Mouse (Mus musculus) intestine, embryonic 16.5 days (tissue): ENCODE measurements around the gene Tecr. TPM values are rescaled to one million over a fixed set of nuclear protein-coding genes. Genes with fewer than 3 reads are reported as not detected.

Experiments used
- ATAC-seq: fragments of 200-750 bp; cut with Nextera tagmentation; 2 replicates; pipeline ENCODE4 v1.8.0; 2017; ENCODE audit warnings: moderate TSS enrichment, moderate library complexity
- H3K27ac ChIP-seq: fragments of 300-500 bp; sonication (generic); 2 replicates; pipeline ENCODE4 v1.5.1; 2014; ENCODE audit warnings: mild to moderate bottlenecking, low read length
- H3K27me3 ChIP-seq: fragments of 300-500 bp; sonication (generic); replicated peaks from 2 replicates; pipeline ENCODE4 v1.6.1; 2014; ENCODE audit warnings: low read length, control low read depth, mixed read lengths; ENCODE audit not compliant: control insufficient read depth, insufficient read depth
- H3K36me3 ChIP-seq: fragments of 300-500 bp; sonication (generic); 2 replicates; pipeline ENCODE4 v1.6.1; 2014; ENCODE audit warnings: low read length, control low read depth; ENCODE audit not compliant: control insufficient read depth, insufficient read depth
- H3K4me1 ChIP-seq: fragments of 300-500 bp; sonication (generic); 2 replicates; pipeline ENCODE4 v1.6.1; 2014; ENCODE audit warnings: low read length, control low read depth, mixed read lengths; ENCODE audit not compliant: control insufficient read depth, insufficient read depth
- H3K4me2 ChIP-seq: fragments of 300-500 bp; sonication (generic); 2 replicates; pipeline ENCODE4 v1.6.1; 2014; ENCODE audit warnings: low read depth, low read length, control low read depth
- H3K4me3 ChIP-seq: fragments of 300-500 bp; sonication (generic); 2 replicates; pipeline ENCODE4 v1.5.1; 2014; ENCODE audit warnings: mild to moderate bottlenecking, low read length
- H3K9ac ChIP-seq: fragments of 300-500 bp; sonication (generic); 2 replicates; pipeline ENCODE4 v1.6.1; 2014; ENCODE audit warnings: low read depth, low read length
- H3K9me3 ChIP-seq: fragments of 300-500 bp; sonication (generic); 2 replicates; pipeline ENCODE4 v1.6.1; 2016; ENCODE audit warnings: low read length, control low read depth; ENCODE audit not compliant: control insufficient read depth
- WGBS: fragments of 180-500 bp; shearing (Covaris S2); extraction: QIAGEN DNeasy Blood & Tissue Kit; methylation state at CpG from one replicate; pipeline ENCODE4 v1.1.7; 2014; 5-methylcytosine and 5-hydroxymethylcytosine counted together
- polyA plus RNA-seq: library from polyadenylated mRNA; unstranded; fragments of >200 nt; fragmentation: Nextera tagmentation; extraction: Ambion mirVana; gene quantifications from 2 replicates; pipeline ENCODE4 v1.2.1, GENCODE M21; 2015

The Tecr gene
- polyA plus RNA-seq, 1 experiment from 2014 or later: 691 TPM

DNA sequence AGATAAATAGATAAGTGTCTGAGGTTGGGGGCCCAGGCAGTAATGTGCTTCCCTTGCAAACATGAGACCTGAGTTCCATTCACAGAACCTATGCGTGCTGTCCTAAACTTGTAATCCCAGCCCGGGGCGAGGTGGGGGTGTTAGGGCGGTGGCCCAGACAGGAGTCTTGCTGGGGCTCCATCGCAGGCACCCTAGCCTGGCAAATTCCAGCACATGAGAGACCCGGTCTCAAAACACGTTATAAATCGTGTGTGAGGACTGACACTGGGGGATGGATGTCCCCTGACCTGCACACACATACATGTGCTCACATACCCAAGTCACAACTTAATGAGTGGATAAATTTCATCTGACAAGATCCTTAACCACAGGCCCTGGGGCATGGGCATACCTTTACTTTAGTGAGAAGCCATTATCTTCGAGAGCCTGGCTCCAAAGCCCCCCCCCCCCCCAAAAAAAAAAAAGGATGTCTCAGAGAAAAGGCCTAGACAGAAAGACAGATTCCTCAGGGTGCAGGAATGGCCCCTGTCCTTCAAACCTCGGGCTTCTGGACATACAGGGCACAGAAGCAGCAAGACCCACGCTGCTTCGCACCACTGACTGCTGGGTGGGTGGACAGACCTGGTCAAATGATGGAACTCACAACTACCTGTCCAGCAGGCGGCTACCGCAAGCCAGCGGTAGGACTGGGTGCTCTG lies 14.1 kb upstream of the Tecr start:
- Histone ChIP-seq H3K36me3 (no peaks in the 10 kb centered on the region), H3K4me3 (peak overlapping the region; percentile 42), H3K27ac (no peak overlapping the region), H3K9me3 (no peaks in the 10 kb centered on the region), H3K9ac (peak overlapping the region; percentile 60; the same call in 1 of the 2 replicates), H3K27me3 (no peaks in the 10 kb centered on the region), H3K4me2 (peak overlapping the region; percentile 80), H3K4me1 (peaks cover 2% of the 10 kb centered on the region; the same call in 1 of the 2 replicates)
- no peak; the same call in 1 of the 2 replicates for ATAC-seq
- 51% methylated on average over 15 of the region's 15 CpGs for WGBS

DNA sequence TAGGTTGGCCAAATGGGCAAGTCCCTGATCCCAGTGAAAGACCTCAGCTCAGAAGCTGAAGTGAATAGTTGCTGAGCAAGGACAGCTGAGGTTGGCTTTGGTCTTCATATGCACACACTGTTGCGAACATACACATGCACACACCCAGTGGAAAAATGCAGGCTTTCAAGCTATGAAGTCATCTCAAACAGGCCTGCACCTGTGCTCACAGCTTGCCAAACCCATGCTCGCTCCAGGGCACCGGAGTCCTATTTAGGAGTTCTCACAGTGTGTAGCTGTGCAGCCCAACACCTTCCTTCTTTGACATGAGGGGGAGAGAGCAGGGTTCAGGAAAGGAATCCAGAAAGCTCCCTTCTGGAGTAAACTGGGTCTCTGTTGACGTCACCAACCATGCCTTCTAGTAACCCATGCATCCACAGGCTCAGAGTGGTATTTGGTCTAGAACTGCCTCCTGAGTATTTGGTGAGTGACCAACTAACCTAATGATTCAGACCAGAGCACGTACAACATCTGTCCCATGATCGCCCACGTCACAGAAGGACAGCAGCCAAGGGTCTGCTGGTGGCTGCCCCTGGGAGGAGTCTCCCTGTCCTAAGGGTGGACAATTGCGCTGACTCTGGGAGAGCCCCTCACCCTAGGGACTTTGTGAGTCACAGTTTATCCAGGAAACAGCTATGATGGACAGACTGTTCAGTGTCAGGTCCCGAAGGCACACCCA lies 12.0 kb upstream of the Tecr start:
- Histone ChIP-seq H3K27me3 (no peaks in the 10 kb centered on the region), H3K36me3 (no peaks in the 10 kb centered on the region), H3K9ac (no peak overlapping the region), H3K4me1 (peaks cover 2% of the 10 kb centered on the region; the same call in 1 of the 2 replicates), H3K27ac (no peak overlapping the region), H3K9me3 (no peaks in the 10 kb centered on the region), H3K4me3 (no peak overlapping the region), H3K4me2 (no peak overlapping the region)
- 85% methylated on average over 9 of the region's 9 CpGs for WGBS
- no peak for ATAC-seq

DNA sequence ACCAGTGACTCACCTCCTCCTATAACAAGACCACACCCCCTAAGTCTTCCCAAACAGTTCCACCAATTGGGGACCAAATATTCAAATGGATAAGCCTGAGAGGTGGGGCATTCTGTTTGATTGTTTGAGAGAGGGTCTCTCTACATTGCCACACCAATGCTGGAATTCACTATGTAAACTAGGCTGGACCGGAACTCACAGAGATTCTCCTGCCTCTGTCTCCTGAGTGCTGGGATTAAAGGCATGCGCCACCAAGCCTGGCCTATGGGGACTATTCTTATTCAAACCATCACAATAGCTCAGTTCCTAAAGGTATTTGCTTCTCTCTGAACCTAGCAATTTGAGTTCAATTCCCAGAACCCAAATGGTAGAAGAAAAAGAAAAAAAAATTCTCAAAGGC lies 10.8 kb upstream of the Tecr start:
- 92% methylated on average over 2 of the region's 2 CpGs for WGBS
- ATAC-seq: no peak
- peaks cover 2% of the 10 kb centered on the region; the same call in 1 of the 2 replicates for H3K4me1 ChIP-seq

DNA sequence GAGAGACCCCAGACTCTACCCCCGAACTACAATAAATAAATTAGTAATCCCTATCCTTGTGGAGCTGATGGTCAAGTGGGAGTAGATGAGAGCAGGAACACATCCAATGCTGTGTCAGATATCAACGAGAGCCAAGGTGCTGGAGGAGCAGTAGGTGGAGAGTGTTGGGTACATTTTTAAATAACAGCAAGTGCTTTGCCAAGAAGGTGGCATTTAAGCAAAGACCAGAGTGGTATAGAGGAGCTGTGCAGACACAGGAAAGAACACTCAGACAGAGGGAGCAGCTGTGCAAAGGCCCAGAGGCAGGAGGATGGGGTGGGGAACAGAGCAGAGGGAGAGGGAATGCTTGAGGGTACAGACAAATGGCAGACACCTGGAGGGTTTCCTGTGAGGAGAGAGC lies 9.3 kb upstream of the Tecr start:
- Histone ChIP-seq H3K4me2 (no peak overlapping the region), H3K9me3 (no peaks in the 10 kb centered on the region), H3K27ac (no peak overlapping the region), H3K4me3 (no peak overlapping the region), H3K27me3 (no peaks in the 10 kb centered on the region), H3K9ac (no peak overlapping the region), H3K36me3 (peaks cover under 1% of the 10 kb centered on the region; the same call in 1 of the 2 replicates), H3K4me1 (peaks cover 1% of the 10 kb centered on the region; the same call in 1 of the 2 replicates)
- ATAC-seq: no peak
- WGBS: 84% methylated on average over 2 of the region's 2 CpGs

More for the DNA sequence above, 10.8 kb upstream of the Tecr start:
- no peak overlapping the region for H3K4me3 ChIP-seq
- H3K9ac ChIP-seq: no peak overlapping the region
- no peaks in the 10 kb centered on the region for H3K9me3 ChIP-seq
- no peaks in the 10 kb centered on the region for H3K36me3 ChIP-seq
- H3K4me2 ChIP-seq: no peak overlapping the region
- no peak overlapping the region for H3K27ac ChIP-seq
- H3K27me3 ChIP-seq: no peaks in the 10 kb centered on the region

DNA sequence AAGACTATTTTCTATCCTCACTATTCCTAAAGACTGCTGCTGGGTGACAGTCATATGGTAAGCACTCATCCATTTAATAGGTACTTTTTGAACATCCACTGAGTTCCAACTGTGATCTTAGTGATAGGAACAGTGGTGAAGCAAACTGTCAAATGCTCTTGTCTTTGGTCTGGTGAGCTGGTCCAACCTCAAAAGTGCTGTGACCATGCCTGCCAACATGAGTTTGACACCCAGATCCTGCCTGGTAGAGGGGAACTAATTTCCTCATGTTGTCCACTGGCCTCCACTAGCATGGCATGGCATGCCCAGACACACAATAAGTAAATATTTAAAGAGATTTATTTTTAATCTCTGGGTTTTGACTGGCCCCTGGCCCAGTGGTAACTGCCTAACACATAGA lies 8.9 kb upstream of the Tecr start:
- no peak overlapping the region for H3K9ac ChIP-seq
- H3K4me1 ChIP-seq: no peaks in the 10 kb centered on the region
- ATAC-seq: no peak
- no peaks in the 10 kb centered on the region for H3K27me3 ChIP-seq
- H3K4me3 ChIP-seq: no peak overlapping the region
- peaks cover 5% of the 10 kb centered on the region; the same call in 1 of the 2 replicates for H3K36me3 ChIP-seq
- no peaks in the 10 kb centered on the region for H3K9me3 ChIP-seq
- H3K4me2 ChIP-seq: no peak overlapping the region
- H3K27ac ChIP-seq: no peak overlapping the region

DNA sequence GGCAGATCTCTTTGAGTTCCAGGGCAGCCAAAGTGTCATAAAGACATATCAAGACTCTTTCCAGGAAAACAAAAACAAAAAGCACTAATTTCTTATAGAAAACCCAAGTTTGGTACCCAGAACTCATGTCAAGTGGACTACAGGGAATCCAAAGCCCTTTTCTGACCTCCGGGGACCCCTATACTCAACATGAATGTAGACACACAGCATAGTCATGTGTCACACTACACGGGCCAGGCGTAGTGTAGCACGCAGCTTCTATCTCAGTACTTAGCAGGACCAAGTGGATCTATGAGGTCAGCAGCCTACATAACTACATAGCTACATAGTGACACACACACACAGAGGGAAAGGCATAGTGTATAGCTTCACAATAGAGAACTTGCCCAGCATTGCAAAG lies 5.9 kb upstream of the Tecr start:
- Histone ChIP-seq H3K27me3 (no peaks in the 10 kb centered on the region), H3K4me3 (no peak overlapping the region), H3K27ac (no peak overlapping the region), H3K36me3 (peaks cover 15% of the 10 kb centered on the region), H3K9me3 (no peaks in the 10 kb centered on the region), H3K4me1 (peaks cover 16% of the 10 kb centered on the region), H3K4me2 (no peak overlapping the region), H3K9ac (no peak overlapping the region)
- ATAC-seq: no peak
- 93% methylated on average over 4 of the region's 4 CpGs for WGBS

DNA sequence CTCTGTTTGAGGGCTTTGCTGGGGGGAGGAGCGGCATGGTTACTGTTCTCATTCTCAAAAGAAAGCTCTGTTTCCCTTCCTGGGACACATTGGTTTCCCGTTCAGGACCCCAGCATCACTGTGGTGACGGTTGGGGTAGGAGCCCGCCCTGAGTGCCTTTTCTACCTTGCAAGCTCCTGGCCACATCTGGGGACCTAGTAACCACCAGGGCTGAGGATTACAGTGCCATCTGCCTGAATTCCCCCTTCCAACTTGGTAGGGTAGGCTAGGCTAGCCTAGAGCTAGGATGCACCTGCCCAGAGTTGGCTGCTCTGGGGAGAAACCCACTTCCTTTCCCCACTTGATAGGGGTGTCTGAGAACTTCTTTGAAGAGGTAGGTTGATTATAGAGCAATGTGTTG lies 4.2 kb upstream of the Tecr start:
- 93% methylated on average over 4 of the region's 4 CpGs for WGBS
- no peaks in the 10 kb centered on the region for H3K9me3 ChIP-seq
- no peak overlapping the region for H3K4me2 ChIP-seq
- no peak for ATAC-seq
- no peaks in the 10 kb centered on the region for H3K27me3 ChIP-seq
- peaks cover 15% of the 10 kb centered on the region for H3K36me3 ChIP-seq
- no peak overlapping the region for H3K4me3 ChIP-seq
- peaks cover 18% of the 10 kb centered on the region for H3K4me1 ChIP-seq
- H3K9ac ChIP-seq: no peak overlapping the region
- no peak overlapping the region for H3K27ac ChIP-seq

DNA sequence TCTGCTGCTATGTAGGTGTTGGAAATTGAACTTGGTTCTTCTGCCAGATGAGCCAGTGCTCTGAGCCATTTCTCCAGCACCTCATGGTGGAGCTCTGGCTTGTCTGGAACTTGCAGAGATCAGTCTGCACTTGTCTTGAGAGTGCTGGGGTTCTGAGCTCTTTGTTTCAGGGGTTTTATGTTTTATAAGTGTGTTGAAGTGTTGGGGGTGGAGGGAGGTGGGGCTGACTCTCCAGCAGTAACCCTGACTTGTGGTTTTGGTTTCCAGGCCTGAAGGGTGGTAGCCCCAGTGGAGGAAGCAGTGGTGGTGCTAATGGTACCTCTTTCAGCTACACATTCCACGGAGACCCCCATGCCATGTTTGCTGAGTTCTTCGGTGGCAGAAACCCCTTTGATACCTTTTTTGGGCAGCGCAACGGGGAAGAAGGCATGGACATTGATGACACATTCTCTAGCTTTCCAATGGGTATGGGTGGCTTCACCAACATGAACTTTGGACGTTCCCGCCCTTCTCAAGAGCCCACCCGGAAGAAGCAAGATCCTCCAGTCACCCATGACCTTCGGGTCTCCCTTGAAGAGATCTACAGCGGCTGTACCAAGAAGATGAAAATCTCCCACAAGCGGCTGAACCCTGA lies 1.9 kb upstream of the Tecr start:
- 93% methylated on average over 10 of the region's 10 CpGs for WGBS
- Histone ChIP-seq H3K9ac (peak overlapping the region; percentile 93), H3K9me3 (no peaks in the 10 kb centered on the region), H3K36me3 (peaks cover 15% of the 10 kb centered on the region), H3K4me2 (peak overlapping the region; percentile 85), H3K27ac (no peak overlapping the region), H3K27me3 (no peaks in the 10 kb centered on the region), H3K4me3 (peak overlapping the region; percentile 79), H3K4me1 (peaks cover 20% of the 10 kb centered on the region)
- no peak for ATAC-seq

DNA sequence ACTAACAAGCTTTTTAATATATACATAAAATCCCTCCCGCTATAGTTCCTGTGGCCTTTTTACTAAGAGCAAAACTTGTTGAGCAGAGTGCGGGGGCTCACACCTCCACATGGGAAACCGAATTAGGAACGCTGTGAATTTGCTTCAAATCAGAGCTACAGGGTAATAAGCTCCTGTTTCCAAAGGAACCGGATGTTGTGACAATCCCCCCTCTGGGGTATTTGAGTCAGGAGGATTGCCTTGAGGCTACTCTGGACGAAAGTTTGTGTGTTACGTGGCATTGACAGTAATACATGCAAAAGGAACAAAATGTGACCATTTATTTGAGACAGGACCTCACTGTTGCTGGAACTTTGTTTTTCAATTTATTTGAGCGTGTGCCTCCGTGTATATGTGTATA lies 1.3 kb upstream of the Tecr start:
- 22% methylated on average over 9 of the region's 9 CpGs for WGBS

More for the DNA sequence above, 1.3 kb upstream of the Tecr start:
- Histone ChIP-seq H3K4me1 (peaks cover 20% of the 10 kb centered on the region), H3K4me3 (peak overlapping the region; percentile 79), H3K4me2 (peak overlapping the region; percentile 85), H3K27me3 (no peaks in the 10 kb centered on the region), H3K9me3 (no peaks in the 10 kb centered on the region), H3K36me3 (peaks cover 15% of the 10 kb centered on the region), H3K27ac (peak overlapping the region; percentile 99; the same call in 1 of the 2 replicates), H3K9ac (peak overlapping the region; percentile 93)
- no peak for ATAC-seq
